Mouse (Mus musculus) liver, adult 2 months (tissue): Measurements from ENCODE around the gene Nsd1.
"Not testable (repeated sequence)": the region's sequence is repeated elsewhere in the genome, so short reads cannot be mapped to it uniquely, and the experiment has no call there.

Experiments used
- CTCF ChIP-seq: fragments of 200-500 bp; IDR thresholded peaks from 2 replicates; pipeline ENCODE4 v1.5.1; 2011; ENCODE audit warnings: low read depth, low read length, control low read depth
- POLR2A ChIP-seq: fragments of 200-500 bp; IDR thresholded peaks from 2 replicates; pipeline ENCODE4 v1.6.1; 2011; ENCODE audit warnings: low read length, control low read depth; ENCODE audit not compliant: insufficient read depth; ENCODE audit errors: extremely low read depth

- TF ChIP-seq CTCF, POLR2A: not testable (repeated sequence)
These were observed 6.8 kb upstream of the Nsd1 start for GRCm38 (mm10) chr13:55202758-55203157.
